Mouse (Mus musculus) large intestine, adult 2 months (tissue): ENCODE data around the gene Nid1. TPM values are rescaled to one million over a fixed set of nuclear protein-coding genes. Genes with fewer than 3 reads are reported as not detected.
"Not testable (repeated sequence)": the region's sequence is repeated elsewhere in the genome, so short reads cannot be mapped to it uniquely, and the experiment has no call there.

Experiments
- DNase-seq: peaks from one replicate; pipeline ENCODE4 v3.0.0-alpha.2; 2012; ENCODE audit warnings: low read depth, low spot score
- WGBS: fragments of 180-500 bp; shearing (Covaris S2); methylation state at CpG from one replicate; pipeline ENCODE4 v1.1.7; 2018; 5-methylcytosine and 5-hydroxymethylcytosine counted together
- polyA plus RNA-seq: library from polyadenylated mRNA; depleted of rRNA; stranded (reverse); fragments of >200 nt; gene quantifications from 2 replicates; pipeline ENCODE4 v1.2.3, GENCODE M21; 2012; rRNA removed

The Nid1 gene
- polyA plus RNA-seq = 16.3 and 30.2 TPM in 2 replicates

GRCm38 (mm10) chr13:13437460-13438015 lies at the start of gene Nid1:
Nid1 (plus strand) TSS chr13:13437551.
- not testable (repeated sequence) for DNase-seq
- WGBS = 2% methylated on average over 27 of the region's 39 CpGs

DNA sequence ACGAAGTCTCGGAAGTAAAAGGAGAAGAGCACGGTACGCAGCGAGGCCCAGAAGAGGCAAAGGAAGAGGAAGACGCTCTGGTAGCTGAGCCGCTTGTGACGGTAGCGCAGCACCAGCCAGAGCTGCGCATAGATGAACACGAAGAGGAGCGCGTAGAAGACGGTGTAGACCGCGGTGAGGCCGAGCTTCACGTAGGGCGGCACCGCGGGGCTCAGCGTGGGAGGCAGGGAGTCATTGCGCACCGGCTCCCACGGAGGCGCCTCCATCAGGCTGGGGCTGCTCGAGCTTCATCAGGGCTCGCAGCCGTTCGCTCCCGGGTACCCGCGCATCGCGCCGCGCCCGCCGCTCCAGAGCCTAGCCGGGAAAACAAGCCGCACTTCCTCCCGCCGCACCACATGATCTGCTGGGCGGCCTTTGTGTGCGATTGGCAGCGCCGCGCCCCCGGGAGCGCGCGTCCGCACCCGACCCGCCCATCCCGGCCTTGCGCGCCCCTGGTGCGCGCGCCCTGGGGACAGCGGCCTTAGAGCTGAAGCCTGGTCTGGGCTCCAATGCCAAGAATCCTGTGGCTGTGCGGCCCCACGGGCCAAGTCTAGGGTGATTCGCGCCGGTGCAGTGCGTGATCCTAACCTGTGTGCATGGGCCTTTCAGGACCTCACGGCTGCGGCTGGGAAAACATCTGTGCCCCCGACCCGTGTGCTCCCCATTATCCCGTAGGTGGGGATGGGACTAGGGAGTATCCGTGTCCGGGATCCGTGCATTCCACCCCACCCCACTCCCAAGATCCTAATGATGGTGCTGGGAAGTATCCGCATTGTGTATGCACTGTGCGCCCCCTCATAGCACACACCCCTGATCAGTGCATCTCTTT lies 43.9 kb upstream of the Nid1 start, which contains the start of gene Gpr137b:
Gene Gpr137b (minus strand): TSS at position 787 of the 868 bp plus-strand sequence.
- under 1% methylated on average over 59 of the region's 78 CpGs for WGBS
- not testable (repeated sequence) for DNase-seq

DNA sequence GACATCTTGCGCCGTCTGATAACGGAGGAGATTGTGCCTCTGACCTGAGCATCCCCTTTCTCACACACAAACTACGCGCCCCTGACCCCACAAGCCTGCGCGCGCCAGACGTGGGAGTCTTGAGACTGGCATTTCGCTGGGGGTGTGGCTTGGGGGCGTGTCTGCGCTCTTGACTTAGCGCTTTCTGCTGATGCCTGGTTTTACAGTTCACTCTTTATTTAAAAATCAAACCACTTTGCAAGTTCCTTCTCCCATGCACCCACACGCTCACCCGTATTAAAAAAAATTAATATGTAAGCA lies 43.3 kb upstream of the Nid1 start:
- under 1% methylated on average over 15 of the region's 15 CpGs for WGBS
- DNase-seq = not testable (repeated sequence)

DNA sequence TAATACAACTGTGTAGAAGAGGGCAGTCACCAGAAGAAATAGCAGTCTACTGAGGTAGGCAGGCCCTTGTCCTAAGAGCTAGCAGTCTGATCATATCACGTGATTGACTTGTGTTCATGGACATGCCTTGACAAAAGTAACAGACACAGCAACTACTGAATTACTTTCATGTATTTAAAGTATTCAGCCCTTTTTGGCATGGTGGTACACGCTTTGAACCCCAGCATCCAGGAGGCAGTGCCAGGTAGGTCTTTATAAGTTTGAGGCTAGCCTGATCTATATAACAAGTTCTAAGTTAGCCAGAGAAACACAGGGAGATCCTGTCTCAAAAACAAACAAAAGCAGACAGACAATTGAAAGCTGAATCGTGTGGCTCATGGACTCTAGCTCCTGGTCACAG lies 36.5 kb upstream of the Nid1 start:
- WGBS = 71% methylated on average over 3 of the region's 3 CpGs
- DNase-seq = not testable (repeated sequence)

GRCm38 (mm10) chr13:13402818-13403217 lies 34.5 kb upstream of the Nid1 start:
- 68% methylated on average over 5 of the region's 5 CpGs for WGBS
- DNase-seq = not testable (repeated sequence)

DNA sequence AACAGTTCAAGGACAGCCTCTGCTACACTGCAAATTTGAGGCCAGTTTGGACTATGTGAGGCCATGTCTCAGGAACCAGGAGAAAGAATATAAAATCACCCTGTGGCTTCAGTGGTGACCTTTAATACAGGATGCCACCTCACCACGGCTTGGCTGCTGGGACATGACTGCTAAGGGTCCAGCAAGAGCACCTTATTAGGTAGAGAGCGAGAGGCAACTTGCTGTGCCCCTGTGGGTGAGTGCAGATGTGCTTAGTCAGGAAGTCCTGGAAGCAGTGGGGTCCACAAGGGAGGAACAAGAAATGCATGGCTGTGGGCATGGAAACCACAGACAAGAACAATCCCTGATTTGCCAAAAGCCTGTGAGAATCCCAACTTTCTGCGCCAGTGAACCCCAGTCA lies 34.0 kb upstream of the Nid1 start:
- not testable (repeated sequence) for DNase-seq
- WGBS = 87% methylated on average over 3 of the region's 3 CpGs

- WGBS = 70% methylated on average over 5 of the region's 6 CpGs
- not testable (repeated sequence) for DNase-seq
These were observed 33.5 kb upstream of the Nid1 start for GRCm38 (mm10) chr13:13403839-13404238.

DNA sequence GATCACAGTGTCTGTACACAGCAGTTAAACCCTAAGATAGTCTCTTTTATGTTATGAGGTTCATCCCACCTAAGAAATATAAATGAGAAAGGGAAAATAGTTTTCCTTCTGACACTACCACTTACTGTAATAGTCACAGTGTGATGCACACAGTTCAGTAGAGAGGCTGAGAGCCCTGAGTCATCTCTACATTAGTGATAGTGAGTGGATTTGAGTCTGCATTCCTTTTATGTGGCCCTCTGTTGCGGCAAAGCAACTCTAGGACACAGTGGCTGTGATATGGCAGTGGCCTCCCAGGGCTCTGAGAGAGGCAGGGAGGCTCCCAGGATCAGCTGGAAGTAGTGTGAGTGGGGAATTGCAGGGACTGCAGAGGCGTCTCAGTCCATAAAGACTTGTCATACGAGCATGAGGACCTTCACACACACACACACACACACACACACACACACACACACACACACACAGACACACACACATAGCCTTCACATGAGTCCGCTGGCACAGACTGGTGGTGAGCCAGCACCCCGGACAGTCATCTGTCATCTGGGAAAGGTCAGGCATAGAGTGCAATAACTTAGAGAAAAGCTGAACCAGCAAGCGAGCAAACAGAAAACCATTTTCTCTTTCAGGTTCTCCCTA lies 32.7 kb upstream of the Nid1 start:
- DNase-seq = not testable (repeated sequence)
- 79% methylated on average over 6 of the region's 6 CpGs for WGBS

DNA sequence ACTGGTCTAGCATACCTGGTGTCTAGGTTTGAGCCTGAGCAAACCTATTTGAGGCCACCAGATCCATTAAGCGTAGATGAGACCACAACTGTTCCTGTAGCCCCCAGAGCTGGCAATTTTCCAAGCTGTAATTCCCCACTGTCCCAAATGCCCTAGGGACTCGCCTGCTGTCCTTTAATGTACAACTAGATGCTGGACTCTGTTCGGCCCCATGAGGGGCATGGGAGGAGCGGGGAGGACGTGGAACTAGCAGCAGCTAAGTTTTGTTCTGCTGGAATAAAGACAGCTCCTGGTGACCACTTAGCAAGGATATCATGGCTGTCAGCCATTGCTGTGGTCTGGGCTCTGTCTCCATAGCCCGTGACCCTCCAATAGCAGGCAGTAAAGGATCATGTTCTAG lies 31.8 kb upstream of the Nid1 start:
- WGBS = no CpG with 5 or more reads among the region's 6 CpGs
- not testable (repeated sequence) for DNase-seq

DNA sequence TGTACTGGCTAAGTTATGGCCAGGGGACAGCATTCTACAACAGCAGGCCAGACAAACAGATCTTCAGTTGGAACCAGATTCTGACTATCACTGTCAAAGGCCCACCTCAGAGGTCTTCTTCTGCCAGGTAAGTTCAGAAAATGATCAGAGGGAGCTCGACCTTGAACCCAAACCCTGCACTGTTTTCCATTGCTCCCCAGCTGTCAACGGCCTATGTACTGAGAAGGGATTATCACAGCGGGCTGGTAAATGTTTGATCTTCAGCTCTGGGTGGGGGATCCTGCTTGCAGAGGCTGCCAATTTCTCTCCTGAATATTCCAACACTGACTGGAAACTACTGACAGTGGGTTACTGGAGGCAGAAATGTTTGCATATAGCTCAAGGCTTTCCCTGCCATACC lies 23.1 kb upstream of the Nid1 start:
- WGBS = 51% methylated on average over 3 of the region's 3 CpGs
- no peak for DNase-seq

GRCm38 (mm10) chr13:13415120-13416006 lies 22.0 kb upstream of the Nid1 start:
- not testable (repeated sequence) for DNase-seq
- 40% methylated on average over 23 of the region's 23 CpGs for WGBS

DNA sequence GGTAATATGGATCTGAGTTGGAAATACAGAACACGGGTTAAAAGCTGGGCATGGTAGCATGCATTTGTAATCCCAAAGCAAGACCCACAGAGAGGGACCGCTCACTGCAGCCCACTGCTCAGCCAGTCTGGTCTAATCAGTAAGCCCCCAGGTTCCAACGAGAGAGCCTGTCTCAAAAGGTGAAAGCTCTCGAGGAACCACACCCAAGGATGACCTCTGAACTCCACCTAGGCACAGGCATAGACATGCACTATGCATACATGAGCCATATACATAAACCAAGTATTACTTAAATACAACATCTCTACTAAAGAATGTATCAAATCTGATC lies 21.4 kb upstream of the Nid1 start:
- WGBS = 59% methylated on average over 3 of the region's 4 CpGs
- not testable (repeated sequence) for DNase-seq

- DNase-seq = not testable (repeated sequence)
- 94% methylated on average over 7 of the region's 12 CpGs for WGBS
These were observed 18.5 kb upstream of the Nid1 start for GRCm38 (mm10) chr13:13418859-13419258.

GRCm38 (mm10) chr13:13423301-13423700 lies 14.1 kb upstream of the Nid1 start:
- not testable (repeated sequence) for DNase-seq
- 10% methylated on average over 2 of the region's 5 CpGs for WGBS

DNA sequence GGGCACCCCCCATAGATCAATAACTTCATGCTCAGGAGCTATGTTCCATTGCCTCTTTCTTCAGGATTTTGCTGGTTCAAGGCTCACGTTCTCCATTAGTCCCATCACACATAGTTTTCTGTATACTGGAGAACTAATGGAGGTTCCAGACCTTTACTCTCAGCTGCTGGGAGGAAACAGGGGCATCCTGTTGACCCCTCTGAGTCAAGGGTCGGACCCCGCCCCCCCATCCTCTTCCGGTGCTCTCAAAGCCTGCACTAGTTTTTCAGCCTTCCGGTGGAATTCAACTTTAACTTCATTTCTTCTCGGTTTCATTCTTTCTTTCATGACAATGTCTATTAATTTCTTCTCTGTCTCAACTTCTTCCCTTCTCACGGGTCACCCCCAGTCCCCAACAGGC lies 1.2 kb upstream of the Nid1 start:
- WGBS = 71% methylated on average over 6 of the region's 7 CpGs
- not testable (repeated sequence) for DNase-seq

GRCm38 (mm10) chr13:13438112-13438953 lies 982 bp downstream of the Nid1 start:
- 2% methylated on average over 19 of the region's 28 CpGs for WGBS
- not testable (repeated sequence) for DNase-seq

GRCm38 (mm10) chr13:13445601-13446000 lies 8.2 kb downstream of the Nid1 start:
- 83% methylated on average over 5 of the region's 5 CpGs for WGBS
- DNase-seq = not testable (repeated sequence)

DNA sequence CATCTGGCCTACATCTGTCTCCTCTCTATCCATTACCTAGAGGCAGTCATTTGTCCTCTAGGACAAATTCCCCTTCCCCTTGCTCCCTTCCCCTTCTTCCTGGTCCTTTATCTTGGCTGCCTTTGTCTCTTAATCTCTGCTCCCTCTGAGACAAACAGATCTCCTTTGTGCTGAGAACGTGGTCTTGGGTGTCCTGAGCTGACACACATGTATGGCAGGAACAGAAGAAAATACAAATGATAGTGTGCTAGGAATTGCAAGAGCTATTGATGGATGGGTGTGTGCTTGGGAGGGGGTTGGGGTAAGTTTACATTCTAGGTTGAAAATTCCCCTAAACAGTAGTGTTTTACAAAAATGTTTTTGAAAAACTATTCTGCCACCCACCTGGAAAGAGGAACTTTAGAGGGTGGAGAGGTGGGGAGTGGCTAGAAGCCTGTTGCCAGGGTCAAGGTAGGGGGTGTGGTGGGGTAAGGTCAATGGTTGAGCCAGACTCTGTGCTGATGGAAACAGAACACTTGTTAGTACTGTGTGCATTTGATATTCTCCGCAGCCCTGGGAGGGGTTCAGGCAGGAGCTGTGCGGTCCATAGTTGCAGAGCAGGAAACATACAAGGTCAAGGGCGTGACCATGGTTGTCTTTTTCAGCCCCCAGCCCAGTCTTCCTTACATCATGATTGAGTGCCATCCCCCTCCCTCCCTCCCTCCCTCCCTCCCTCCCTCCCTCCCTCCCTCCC lies 9.5 kb downstream of the Nid1 start:
- not testable (repeated sequence) for DNase-seq
- 42% methylated on average over 4 of the region's 4 CpGs for WGBS
